Mouse (Mus musculus): ENCODE data around the gene Slc1a5.

DNA sequence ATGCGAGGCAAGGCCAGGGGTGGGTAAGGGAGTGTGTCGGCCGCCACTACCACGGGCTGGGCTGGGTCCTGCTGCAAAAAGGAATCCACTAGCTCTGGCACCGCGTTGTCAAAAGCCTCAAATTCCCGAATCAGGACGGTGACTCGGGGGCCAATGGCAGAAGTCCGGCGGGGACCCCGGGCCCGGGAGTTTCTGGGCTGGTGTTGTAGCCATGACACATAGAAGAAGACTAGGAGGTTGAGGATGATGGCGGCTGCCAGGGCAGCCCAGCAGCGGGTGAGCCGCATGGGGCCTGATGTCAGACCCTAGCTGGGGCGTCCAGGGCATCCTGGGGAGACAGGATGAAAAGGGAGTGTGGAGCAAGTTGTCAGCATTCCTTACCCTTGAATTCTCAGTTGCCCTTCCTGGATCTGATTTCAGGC lies 30.5 kb downstream of the Slc1a5 start:
- TF ChIP-seq EP300 (optimal IDR thresholded peaks at IDR 0.05) (no peak), CTCF (IDR thresholded peaks at IDR 0.05; ENCODE audit: low read depth) (no peak)
